Mouse (Mus musculus) spleen, postnatal 0 days (tissue): ENCODE measurements around the gene Mc1r. TPM values are rescaled to one million over a fixed set of nuclear protein-coding genes. Genes with fewer than 3 reads are reported as not detected.

Experiments
- polyA plus RNA-seq: library from polyadenylated mRNA; unstranded; fragments of >200 nt; fragmentation: Nextera tagmentation; extraction: Ambion mirVana; gene quantifications from 2 replicates; pipeline ENCODE4 v1.2.1, GENCODE M21; 2015

Gene Mc1r
- polyA plus RNA-seq: 0.13 and 0.18 TPM in 2 replicates

DNA sequence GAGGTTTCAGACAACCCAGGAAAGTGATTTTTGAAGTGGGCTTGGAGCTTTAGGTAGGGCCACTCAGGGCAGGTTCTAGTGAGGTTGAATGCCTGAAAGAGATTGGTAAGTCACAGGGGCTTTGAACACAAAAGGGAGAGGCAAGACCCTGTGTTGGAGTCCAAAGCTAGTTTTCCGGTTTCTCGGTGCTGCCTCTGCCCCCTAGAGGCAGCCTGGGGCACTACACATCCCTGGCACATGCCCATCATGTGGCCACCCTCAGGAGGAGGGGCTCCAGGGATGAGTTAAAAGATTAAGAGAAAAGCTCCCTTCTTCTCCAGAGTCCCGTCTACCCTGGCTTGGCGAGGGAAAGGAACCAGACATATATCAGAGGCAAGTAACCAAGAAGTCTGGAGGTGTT is at the start of gene Mc1r:
Gene Mc1r, plus strand, starts transcription at position 322 of the 400 bp plus-strand sequence.

DNA sequence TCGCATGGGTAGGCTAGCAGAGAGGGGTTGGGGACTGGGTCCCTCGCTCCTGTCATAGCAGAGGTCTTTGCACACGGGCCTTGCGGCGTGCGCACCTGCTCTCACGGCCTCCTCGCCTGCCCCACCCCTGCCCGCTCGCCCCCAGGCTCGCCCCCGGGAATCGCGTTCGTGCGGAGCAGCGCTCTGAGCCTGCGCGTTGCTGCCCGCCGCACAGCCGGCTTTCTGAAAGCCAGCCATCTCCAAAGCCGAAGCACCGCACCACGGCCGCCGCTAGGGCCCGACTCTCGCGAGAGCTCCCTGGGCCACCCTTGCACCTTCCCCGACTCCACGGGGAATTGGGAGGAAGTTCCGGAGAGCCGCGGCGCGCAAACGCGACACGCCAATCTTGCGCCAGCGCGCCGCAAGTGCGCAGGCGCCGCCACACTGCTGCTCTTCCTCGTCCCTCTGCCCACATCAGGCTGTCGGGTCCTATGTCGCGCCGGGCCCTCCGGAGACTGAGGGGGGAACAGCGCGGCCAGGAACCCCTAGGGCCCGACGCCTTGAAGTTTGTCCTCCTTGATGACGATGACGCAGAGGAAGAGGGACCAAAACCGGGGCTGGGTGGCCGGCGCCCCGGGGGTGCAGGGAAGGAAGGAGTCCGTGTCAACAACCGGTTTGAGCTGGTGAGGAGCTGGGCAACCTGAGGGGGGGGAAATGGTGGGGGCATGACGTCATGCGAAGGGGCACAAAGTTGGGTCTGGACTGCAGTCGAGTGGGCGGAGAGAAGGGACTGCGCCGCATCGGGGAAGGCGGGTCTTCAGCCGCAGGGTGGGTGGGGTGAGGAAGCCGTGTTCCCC is 33.3 kb upstream of the Mc1r start, which contains the start of gene Tcf25:
Gene Tcf25, plus strand, starts transcription at position 351 of the 836 bp plus-strand sequence.

DNA sequence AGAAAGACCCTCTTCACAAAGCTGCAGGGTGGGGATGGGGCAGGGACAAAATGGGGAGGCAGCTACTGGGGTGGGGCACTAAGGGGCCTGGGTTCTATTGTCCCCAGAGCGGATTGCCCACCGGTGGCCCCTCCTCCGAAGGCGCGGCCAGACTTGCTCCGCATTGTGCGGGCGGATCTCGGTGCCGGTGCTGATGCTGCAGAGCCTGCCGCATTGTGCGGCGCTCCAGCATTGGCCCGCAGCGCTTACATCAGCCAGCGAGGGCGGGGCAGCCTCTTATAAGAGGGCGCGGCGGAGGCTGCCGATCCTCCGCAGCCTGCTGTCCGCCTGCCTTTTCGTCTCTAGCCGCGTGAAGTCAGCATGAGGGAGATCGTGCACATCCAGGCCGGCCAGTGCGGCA is 4.3 kb downstream of the Mc1r start, which contains the start of gene Tubb3:
Gene Tubb3, plus strand, starts transcription at position 179 of the 400 bp plus-strand sequence.

DNA sequence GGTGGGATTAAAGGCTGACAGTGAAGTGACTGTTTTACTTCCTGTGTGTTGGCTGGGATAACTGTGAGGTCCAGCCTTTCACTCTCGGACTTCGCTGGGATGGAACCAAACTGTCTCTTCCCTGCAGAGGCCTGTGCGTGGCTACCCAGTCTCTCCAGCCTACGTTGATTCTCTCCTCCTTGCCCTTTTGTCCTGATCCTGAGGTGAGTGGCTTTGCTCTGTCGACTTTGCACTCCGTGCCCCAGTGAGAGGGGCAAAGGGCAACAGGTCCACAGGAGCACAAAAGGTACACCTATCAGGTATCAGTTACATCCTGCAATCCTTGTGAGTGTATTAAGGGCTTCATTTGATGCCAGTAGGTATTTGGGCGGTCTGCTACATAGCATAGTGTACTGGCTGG is 16.5 kb downstream of the Mc1r start, which contains the start of gene Def8:
Gene Def8, plus strand, starts transcription at position 87 of the 400 bp plus-strand sequence.

Other genes starting within 250 kb of the Mc1r start
- gene Sult5a1, start 248.8 kb upstream of the Mc1r start, polyA plus RNA-seq: 6.1 and 8.2 TPM in 2 replicates
- 8.9 and 10.5 TPM in 2 replicates for gene Dpep1, start 220.9 kb upstream of the Mc1r start, polyA plus RNA-seq
- gene Chmp1a, start 194.3 kb upstream of the Mc1r start, polyA plus RNA-seq: 85.5 and 99.0 TPM in 2 replicates
- gene Spata33, start 194.3 kb upstream of the Mc1r start, polyA plus RNA-seq: 0.33 and 0.43 TPM in 2 replicates
- gene Cdk10, start 182.3 kb upstream of the Mc1r start, polyA plus RNA-seq: 9.7 and 11.9 TPM in 2 replicates
- 1.5 and 2.4 TPM in 2 replicates for gene Spata2l, start 170.9 kb upstream of the Mc1r start, polyA plus RNA-seq
- 11.3 and 12.2 TPM in 2 replicates for gene Zfp276, start 152.9 kb upstream of the Mc1r start, polyA plus RNA-seq
- gene Vps9d1, start 152.8 kb upstream of the Mc1r start, polyA plus RNA-seq: 7.9 and 10.9 TPM in 2 replicates
- gene Fanca, start 88.5 kb upstream of the Mc1r start, polyA plus RNA-seq: 27.5 and 28.0 TPM in 2 replicates
- 3.0 and 3.4 TPM in 2 replicates for gene Spire2, start 74.4 kb upstream of the Mc1r start, polyA plus RNA-seq
- 81.3 and 88.0 TPM in 2 replicates for gene Tcf25, start 33.4 kb upstream of the Mc1r start, polyA plus RNA-seq
- 0.49 and 0.63 TPM in 2 replicates for gene Tubb3, start 4.3 kb downstream of the Mc1r start, polyA plus RNA-seq
- 16.1 and 17.4 TPM in 2 replicates for gene Def8, start 16.4 kb downstream of the Mc1r start, polyA plus RNA-seq
- gene Afg3l1, start 70.8 kb downstream of the Mc1r start, polyA plus RNA-seq: 29.8 and 33.5 TPM in 2 replicates
- gene Dbndd1, start 108.4 kb downstream of the Mc1r start, polyA plus RNA-seq: 0.12 and 0.22 TPM in 2 replicates
- 4.4 and 5.3 TPM in 2 replicates for gene Gas8, start 111.7 kb downstream of the Mc1r start, polyA plus RNA-seq
- 1.9 and 2.7 TPM in 2 replicates for gene Rhou, start 246.8 kb downstream of the Mc1r start, polyA plus RNA-seq